Mouse (Mus musculus) layer of hippocampus, postnatal 10 days (tissue): Measurements from ENCODE around the gene Hoxc13. TPM values are rescaled to one million over a fixed set of nuclear protein-coding genes. Genes with fewer than 3 reads are reported as not detected.

Source experiments
- DNase-seq, 2 experiments: peaks; one replicate each; pipeline ENCODE4 v3.0.0; 2021; ENCODE audit warnings: low spot score in 2 of 2
- total RNA-seq, 2 experiments: library from RNA; stranded (reverse); gene quantifications; 2 replicates each; pipeline ENCODE4 v1.2.3; 2021

Gene Hoxc13
- total RNA-seq, 2 experiments from 2014 or later: not detected

GRCm38 (mm10) chr15:102936279-102936972 is 15.5 kb downstream of the Hoxc13 start, which contains the start of gene Hoxc12:
Gene Hoxc12, plus strand, starts transcription at chr15:102936757.
- DNase-seq: no peak

- no peak for DNase-seq
Observed at GRCm38 (mm10) chr15:102937036-102937666, 16.2 kb downstream of the Hoxc13 start.

- no peak for DNase-seq
Observed at GRCm38 (mm10) chr15:102939256-102940155, 18.6 kb downstream of the Hoxc13 start.

DNA sequence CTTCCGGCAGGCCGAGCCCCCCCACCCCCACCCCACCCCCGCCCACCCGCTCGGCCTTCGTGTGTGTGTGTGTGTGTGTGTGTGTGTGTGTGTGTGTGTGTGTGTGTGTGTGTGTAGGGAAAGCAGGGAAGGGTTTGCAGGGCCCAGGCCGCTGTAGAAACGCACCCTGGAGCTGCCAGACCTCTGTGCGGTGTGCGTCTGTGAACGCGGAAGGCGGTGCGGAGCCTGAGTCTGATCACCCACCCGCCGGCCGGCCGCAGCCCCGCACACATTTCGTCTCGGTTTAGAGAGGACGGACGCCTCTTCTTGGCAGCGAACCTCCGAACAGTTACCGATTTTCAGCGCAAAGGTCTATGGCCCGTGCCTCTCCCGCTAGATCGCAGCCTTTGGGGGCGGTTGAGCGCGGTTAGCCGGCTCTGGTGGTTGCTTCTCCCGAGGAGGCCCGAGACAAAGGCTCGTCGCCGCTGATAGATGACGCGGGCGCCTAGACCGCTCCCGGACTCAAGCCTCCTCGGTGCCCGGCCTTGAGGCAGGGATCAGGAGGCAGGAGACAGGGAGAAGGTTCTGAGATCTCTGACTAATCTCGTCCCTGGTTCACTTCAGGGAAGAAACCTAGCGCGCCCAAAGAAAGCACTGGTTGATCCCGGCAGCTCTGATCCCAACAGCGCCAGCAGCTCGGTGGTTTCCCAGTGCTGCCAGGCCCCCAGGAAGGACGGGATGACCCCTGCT is 22.0 kb downstream of the Hoxc13 start:
- no peak for DNase-seq

- no peak for DNase-seq
Observed at GRCm38 (mm10) chr15:102943468-102943813, 22.5 kb downstream of the Hoxc13 start.

DNA sequence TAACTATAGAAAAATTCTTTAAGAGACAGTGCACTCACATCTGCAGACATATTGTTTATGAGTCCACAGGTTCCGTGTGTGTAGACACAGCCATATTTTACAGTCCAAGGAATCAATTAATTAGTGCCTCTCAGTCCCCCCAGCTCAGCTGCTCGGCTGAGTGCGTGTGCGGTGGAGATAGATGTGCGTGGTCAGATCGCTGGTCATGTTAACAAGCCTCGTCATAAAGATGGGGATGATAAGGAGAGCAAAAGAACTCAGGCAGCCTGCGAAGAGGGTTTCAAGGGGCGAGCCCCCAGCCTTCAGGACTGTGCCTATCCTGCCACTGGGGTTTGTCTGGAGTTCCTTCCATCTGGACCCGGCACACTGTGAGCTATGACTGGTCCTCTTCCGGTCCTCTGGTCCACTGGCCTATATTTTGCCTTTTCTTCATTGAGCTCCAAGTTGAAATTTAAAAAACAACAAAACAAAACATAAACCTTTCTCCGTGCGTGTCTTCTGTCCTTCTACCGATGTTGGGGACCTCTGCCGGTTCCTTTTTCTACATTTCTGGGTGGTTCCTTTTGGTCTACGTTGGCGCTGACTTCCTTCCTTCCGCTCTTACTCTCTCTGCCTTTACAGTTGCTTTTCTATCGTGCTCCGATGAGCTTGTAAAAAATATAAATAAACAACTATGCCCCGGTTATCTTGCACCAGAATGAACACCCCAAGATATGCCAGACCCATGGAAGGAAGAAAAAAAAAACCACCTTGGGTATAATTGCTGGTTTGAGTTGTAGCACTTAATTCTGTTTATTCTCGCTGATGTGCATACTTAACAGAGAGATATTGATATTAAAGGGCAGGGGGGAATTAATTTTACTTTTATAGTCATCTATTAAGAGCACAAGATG is 24.5 kb downstream of the Hoxc13 start:
- DNase-seq: no peak

DNA sequence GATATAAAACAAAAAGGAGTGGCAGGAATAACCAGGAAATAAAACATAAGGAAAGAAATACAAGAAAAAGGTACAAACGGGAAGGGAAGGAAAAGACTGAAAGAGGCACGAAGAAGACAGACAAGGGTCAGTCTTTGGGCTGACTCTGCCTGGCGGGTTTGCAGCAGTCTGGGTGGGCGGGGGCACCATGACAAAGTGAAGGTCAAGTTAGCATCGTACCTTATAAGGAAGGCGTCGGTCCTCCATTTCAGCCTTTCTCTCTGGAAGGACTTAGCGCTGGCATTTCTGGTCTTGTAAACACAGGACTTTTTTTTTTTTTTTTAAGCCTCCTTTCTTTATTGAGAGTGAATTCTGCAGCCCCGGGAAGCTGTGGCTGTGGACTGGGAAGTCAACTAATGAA is 26.4 kb downstream of the Hoxc13 start:
- DNase-seq: no peak

- no peak for DNase-seq
Observed at GRCm38 (mm10) chr15:102948842-102949241, 27.9 kb downstream of the Hoxc13 start.

DNA sequence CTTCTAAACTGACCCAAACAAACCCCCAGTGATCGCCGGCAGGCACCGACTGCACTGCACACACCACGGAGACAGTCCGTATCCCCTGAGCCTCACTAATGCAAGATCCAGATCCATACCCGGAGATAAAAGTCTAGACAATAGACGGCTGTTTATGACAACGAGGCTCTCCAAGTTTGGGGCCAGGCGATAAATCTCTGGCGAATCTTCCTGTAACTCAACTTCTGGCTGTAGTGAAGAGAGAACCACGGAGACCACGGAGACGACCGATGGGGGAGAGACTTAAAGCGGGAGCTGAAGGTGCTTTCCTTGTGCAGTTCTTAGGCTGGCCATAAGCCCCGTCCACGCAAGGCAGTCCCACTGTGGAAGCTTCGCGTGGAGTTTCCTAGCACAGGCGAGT is 28.8 kb downstream of the Hoxc13 start:
- no peak for DNase-seq

DNA sequence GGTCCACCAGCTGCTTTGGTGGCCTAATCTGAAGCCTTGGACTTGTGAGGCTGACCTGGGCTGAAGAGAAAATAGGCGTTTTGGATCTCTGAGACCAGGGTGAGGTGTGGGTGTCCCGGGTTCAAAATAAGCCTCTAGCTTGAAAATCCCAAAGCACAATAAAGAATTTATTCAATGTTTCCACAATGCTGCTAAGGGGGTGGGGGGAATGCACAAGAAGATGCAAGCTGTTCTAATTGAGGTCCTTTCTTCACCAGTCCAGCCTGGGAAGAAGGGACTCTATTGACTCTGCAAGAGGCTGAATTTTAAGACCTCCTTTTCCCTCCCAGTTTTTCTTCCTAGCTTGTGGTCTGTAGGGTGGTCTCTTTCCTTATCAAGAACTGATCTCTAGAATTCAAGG is 30.0 kb downstream of the Hoxc13 start:
- DNase-seq: no peak

DNA sequence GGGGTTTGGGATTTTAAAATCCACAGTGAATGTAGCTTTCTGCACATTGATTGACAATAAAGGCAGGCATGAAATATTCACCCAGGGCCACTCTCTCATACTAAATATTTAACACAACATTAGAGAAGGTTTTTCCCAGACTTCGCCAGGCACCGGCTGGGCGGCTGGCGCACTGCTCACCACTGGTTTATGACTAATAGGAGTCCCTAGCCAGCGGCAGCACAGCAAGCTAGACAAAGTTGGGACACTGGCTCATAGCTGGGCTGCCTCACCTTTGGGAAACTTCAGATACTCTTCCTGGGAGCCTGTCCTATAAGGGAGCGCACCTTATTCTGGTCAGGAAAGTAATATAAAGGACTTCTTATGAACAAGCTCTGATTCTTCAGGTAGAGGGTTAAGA is 32.7 kb downstream of the Hoxc13 start:
- DNase-seq: no peak

DNA sequence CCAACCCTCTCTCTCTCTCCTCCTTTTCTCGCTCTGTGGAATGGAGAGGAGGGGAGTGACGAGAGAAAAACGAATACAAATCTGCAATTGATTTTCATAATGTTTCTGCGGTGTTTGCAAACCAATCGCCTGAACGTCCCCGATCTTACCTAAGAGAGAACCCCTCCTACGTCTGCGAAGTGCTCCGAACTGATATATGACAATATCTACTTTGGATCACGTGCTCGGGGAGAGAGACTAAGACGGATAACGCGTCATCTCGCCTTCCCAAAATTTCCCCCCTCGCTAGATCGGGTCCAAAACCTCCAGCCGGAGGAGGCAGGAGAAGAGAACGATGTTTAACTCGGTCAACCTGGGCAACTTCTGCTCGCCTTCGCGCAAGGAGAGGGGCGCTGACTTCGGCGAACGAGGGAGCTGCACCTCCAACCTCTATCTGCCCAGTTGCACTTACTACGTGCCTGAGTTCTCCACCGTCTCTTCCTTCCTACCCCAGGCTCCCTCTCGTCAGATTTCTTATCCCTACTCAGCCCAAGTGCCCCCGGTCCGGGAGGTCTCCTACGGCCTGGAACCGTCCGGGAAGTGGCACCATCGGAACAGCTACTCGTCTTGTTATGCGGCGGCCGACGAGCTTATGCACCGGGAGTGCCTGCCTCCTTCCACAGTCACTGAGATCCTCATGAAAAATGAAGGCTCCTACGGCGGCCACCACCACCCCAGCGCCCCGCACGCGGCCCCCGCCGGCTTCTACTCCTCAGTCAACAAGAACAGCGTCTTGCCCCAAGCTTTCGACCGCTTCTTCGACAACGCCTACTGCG is 33.5 kb downstream of the Hoxc13 start, which contains the start of gene Hoxc11:
Hoxc11 (plus strand) TSS at position 236 of the 815 bp plus-strand sequence.
- no peak for DNase-seq

GRCm38 (mm10) chr15:102955007-102955382 is 34.1 kb downstream of the Hoxc13 start:
- no peak for DNase-seq

GRCm38 (mm10) chr15:102955833-102956640 is 35.1 kb downstream of the Hoxc13 start:
- no peak for DNase-seq

DNA sequence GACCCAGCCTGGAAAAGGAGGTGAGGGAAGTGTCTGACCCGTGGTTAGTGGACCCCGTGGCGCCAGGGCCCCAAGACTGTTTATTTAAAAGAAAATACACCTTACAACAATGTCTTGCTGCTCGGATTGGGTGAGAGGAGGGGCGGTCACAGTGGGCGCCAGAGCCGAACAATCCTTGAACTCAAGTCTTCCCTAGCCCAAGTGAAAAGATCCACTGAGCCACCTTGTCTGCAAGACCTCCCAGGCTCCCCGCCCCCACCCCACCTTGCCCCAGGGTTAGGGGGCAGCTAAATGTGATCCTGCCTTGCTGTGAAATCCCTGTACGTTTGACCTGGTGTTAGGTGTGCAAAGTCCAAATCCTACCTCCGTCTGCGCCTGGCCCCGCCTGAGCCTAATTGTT is 36.0 kb downstream of the Hoxc13 start:
- no peak for DNase-seq

DNA sequence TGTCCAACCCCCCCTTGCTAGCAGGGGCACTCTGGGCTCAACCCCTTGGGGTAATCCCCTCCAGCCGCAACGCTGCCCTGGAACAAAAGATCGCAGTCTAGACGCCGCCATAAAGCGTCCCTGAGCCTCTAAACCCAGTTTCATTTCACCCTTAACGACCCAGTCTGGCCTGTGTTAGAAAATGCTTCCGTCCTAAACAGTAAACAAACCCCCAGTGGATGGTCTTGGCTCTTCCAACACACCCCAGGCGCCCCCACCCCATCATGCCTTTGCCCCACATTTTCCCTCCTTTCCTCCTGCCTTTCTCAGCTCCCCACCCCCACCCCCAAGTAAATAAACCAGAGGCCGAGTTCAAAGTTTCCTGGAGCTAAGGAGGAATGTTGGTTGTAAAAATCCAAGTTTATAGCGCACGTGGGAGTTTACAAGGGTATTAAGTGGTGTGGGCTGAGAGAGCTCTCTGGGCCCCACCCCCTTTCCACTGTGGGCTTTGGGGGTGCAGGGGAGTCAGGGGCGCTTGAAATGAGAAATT is 38.8 kb downstream of the Hoxc13 start:
- DNase-seq: no peak

DNA sequence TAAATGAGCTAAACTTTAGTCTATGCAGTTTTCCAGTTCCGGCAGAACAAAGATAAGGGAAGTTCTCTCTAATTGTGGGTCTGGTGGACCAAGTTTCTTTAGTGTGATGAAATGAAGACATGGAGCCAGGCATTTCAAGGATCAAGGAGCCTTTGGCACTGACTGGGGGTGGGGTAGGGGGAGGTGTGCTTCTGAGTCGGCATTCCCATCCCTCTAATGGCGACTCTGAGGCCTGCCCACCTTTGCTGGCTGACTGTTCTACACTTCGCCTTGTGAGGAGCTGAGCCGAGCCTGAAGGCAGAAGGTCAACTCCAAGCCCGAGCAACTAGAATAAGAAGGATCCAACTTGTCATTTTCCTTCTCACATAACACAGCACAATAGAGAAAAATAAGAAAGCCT is 40.8 kb downstream of the Hoxc13 start:
- DNase-seq: no peak

- DNase-seq: no peak
Observed at GRCm38 (mm10) chr15:102962492-102962891, 41.6 kb downstream of the Hoxc13 start.
